Mouse (Mus musculus) heart, embryonic 15.5 days (tissue): ENCODE measurements around the gene Olfr117. TPM values are rescaled to one million over a fixed set of nuclear protein-coding genes. Genes with fewer than 3 reads are reported as not detected.
"Not testable (repeated sequence)": the region's sequence is repeated elsewhere in the genome, so short reads cannot be mapped to it uniquely, and the experiment has no call there.

ENCODE experiments used
- ATAC-seq: fragments of 200-750 bp; cut with Nextera tagmentation; replicated peaks from 2 replicates; pipeline ENCODE4 v1.8.0; 2017; ENCODE audit warnings: low read depth, moderate TSS enrichment; ENCODE audit not compliant: insufficient number of reproducible peaks, insufficient read depth, low FRiP score
- H3K27ac ChIP-seq: fragments of 300-500 bp; sonication (generic); 2 replicates; pipeline ENCODE4 v1.5.1; 2015; ENCODE audit warnings: mild to moderate bottlenecking, inconsistent platforms
- H3K27me3 ChIP-seq: fragments of 300-500 bp; sonication (generic); 2 replicates; pipeline ENCODE4 v1.6.1; 2015; ENCODE audit warnings: inconsistent platforms
- H3K36me3 ChIP-seq: fragments of 300-500 bp; sonication (generic); 2 replicates; pipeline ENCODE4 v1.6.1; 2015; ENCODE audit warnings: mild to moderate bottlenecking, inconsistent platforms
- H3K4me1 ChIP-seq: fragments of 300-500 bp; sonication (generic); replicated peaks from 2 replicates; pipeline ENCODE4 v1.6.1; 2015; ENCODE audit warnings: inconsistent platforms
- H3K4me2 ChIP-seq: fragments of 300-500 bp; sonication (generic); 2 replicates; pipeline ENCODE4 v1.6.1; 2015; ENCODE audit warnings: inconsistent platforms, mild to moderate bottlenecking, moderate library complexity
- H3K4me3 ChIP-seq: fragments of 300-500 bp; sonication (generic); 2 replicates; pipeline ENCODE4 v1.5.1; 2015; ENCODE audit warnings: mild to moderate bottlenecking, inconsistent platforms
- H3K9ac ChIP-seq: fragments of 300-500 bp; sonication (generic); 2 replicates; pipeline ENCODE4 v1.6.1; 2015; ENCODE audit warnings: mild to moderate bottlenecking, inconsistent platforms
- H3K9me3 ChIP-seq: fragments of 300-500 bp; sonication (generic); replicated peaks from 2 replicates; pipeline ENCODE4 v1.6.1; 2016; ENCODE audit warnings: inconsistent platforms
- WGBS: fragments of 180-500 bp; shearing (Covaris S2); methylation state at CpG from one replicate; pipeline ENCODE4 v1.1.7; 2015; ENCODE audit warnings: mixed read lengths; 5-methylcytosine and 5-hydroxymethylcytosine counted together
- polyA plus RNA-seq: library from polyadenylated mRNA; unstranded; fragments of >200 nt; fragmentation: Nextera tagmentation; extraction: Ambion mirVana; gene quantifications from 2 replicates; pipeline ENCODE4 v1.2.1, GENCODE M21; 2015

The Olfr117 gene
- polyA plus RNA-seq, result not detected in 2 replicates

DNA sequence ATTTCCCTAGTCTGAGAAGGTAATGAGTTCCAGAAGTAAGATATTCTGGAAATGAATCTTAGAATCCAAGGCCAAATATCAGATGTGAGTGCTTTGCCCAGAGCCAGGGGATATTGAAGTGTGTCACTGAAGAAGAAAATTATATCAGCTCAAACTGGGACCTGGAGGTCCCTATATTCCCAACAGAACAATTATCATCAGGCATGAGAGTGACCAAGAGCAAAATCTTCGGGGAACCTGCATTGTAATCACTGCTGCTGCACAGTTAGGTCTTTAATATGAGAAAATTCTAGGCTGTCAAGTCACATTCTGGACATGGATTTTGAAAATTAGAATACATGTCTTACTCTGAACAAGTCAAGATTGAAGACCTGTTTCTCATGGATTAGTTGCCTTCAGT, at the start of gene Olfr117:
Gene Olfr117 (minus strand): TSS at position 101 of the 400 bp plus-strand sequence.
- Histone ChIP-seq H3K4me3 (no peak within 1 kb of the TSS), H3K4me2 (no peak within 1 kb of the TSS), H3K36me3 (no peaks in the 10 kb centered on the region), H3K4me1 (no peaks in the 10 kb centered on the region), H3K27ac (no peak within 1 kb of the TSS), H3K9ac (no peak within 1 kb of the TSS), H3K27me3 (no peaks in the 10 kb centered on the region), H3K9me3 (no peaks in the 10 kb centered on the region)
- 60% methylated on average over 1 of the region's 1 CpGs for WGBS
- no peak for ATAC-seq

DNA sequence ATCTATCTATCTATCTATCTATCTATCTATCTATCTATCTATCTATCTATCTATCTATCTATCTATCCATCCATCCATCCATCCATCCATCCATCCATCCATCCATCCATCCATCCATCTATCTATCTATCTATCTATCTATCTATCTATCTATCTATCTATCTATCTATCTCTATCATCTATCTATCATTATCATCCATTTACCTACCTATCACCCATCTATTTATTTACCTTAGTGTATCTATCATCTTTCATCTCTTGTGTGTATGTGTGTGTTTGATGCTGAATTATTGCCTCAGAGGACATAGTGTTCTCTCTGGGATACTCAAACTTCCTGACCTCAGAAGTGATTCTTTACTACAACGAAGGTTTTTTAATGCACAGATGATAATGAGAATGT, 32.7 kb upstream of the Olfr117 start, which contains the start of gene Olfr119:
Gene Olfr119 (plus strand): TSS at position 301 of the 400 bp plus-strand sequence.
- not testable (repeated sequence) for H3K27ac ChIP-seq, H3K36me3 ChIP-seq, H3K9me3 ChIP-seq, H3K27me3 ChIP-seq, H3K4me1 ChIP-seq, H3K4me2 ChIP-seq, H3K9ac ChIP-seq, ATAC-seq, H3K4me3 ChIP-seq
- WGBS, result 53% methylated on average over 1 of the region's 1 CpGs

DNA sequence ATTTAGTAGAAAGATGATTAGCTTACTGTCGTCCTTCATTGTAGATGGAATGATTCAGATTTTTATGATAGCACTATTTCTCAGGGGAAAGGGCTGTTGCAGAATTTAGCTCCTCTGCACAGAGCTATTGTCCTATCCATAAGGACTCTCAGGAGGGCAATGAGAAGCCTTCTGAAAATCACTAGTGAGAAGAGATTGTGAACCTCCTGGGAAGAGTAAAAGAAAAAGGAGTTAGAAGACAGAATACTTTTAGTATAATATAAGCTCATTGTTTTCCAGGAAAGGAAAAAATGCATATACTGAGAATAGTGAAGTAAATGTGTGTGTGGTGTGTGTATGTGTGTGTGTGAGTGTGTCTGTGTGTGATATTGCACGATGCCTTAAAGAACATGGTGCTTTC, 3.1 kb upstream of the Olfr117 start, which contains the start of gene Olfr118:
Gene Olfr118 (plus strand): TSS at position 301 of the 400 bp plus-strand sequence.
- Histone ChIP-seq H3K4me3 (no peak within 1 kb of the TSS), H3K9ac (no peak within 1 kb of the TSS), H3K27ac (no peak within 1 kb of the TSS), H3K4me2 (no peak within 1 kb of the TSS), H3K36me3 (no peaks in the 10 kb centered on the region), H3K27me3 (no peaks in the 10 kb centered on the region), H3K9me3 (no peaks in the 10 kb centered on the region), H3K4me1 (no peaks in the 10 kb centered on the region)
- no peak for ATAC-seq
- 50% methylated on average over 2 of the region's 2 CpGs for WGBS

DNA sequence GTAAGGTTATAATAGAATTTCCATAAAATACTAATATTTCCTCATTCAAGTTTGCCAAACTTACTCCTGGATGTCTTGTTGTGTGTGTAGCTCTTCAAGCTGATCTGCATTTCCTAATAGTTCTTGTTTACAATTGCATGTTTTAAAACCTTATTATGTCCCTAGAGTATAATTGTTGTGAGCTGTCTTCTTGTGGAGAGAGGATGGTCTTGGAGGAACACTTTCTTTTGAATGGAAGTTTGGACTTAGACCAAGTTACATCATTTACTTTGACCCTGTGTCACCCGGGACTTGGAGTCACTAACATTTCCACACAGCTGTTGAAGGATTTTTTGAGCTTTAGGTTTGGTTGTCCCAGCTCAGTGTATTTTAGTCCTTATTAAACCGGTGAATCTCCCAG, 36.6 kb downstream of the Olfr117 start, which contains the start of the genes Olfr115 and Olfr116:
Gene Olfr115 (minus strand): TSS at position 101 of the 400 bp plus-strand sequence.
Gene Olfr116 (minus strand): TSS at position 191 of the 400 bp plus-strand sequence.
- H3K4me3 ChIP-seq, result no peak within 1 kb of the TSS
- ATAC-seq, result no peak
- no peaks in the 10 kb centered on the region; the same call in 1 of the 2 replicates for H3K9me3 ChIP-seq
- H3K4me1 ChIP-seq, result no peaks in the 10 kb centered on the region
- H3K9ac ChIP-seq, result no peak within 1 kb of the TSS
- H3K27me3 ChIP-seq, result no peaks in the 10 kb centered on the region
- H3K4me2 ChIP-seq, result no peak within 1 kb of the TSS
- no peak within 1 kb of the TSS for H3K27ac ChIP-seq
- no peaks in the 10 kb centered on the region for H3K36me3 ChIP-seq
- 77% methylated on average over 2 of the region's 2 CpGs for WGBS

Other genes with a start within 250 kb of the Olfr117 start
- not detected in 2 replicates for gene Olfr108, start 218.3 kb downstream of the Olfr117 start, polyA plus RNA-seq
- gene Olfr109, start 204.9 kb downstream of the Olfr117 start, polyA plus RNA-seq, result not detected in 2 replicates
- gene H2-M2, start 180.2 kb downstream of the Olfr117 start, polyA plus RNA-seq, result 0.24 TPM in 1 of 2 replicates, not detected in the other
- not detected in 2 replicates for gene Olfr110, start 171.3 kb downstream of the Olfr117 start, polyA plus RNA-seq
- gene Olfr111, start 155.8 kb downstream of the Olfr117 start, polyA plus RNA-seq, result not detected in 2 replicates
- not detected in 2 replicates for gene Olfr112, start 94.3 kb downstream of the Olfr117 start, polyA plus RNA-seq
- gene Olfr113, start 86.1 kb downstream of the Olfr117 start, polyA plus RNA-seq, result not detected in 2 replicates
- not detected in 2 replicates for gene Olfr114, start 71.0 kb downstream of the Olfr117 start, polyA plus RNA-seq
- not detected in 2 replicates for gene Olfr115, start 36.7 kb downstream of the Olfr117 start, polyA plus RNA-seq
- not detected in 2 replicates for gene Olfr116, start 36.6 kb downstream of the Olfr117 start, polyA plus RNA-seq
- gene Olfr118, start 3.2 kb upstream of the Olfr117 start, polyA plus RNA-seq, result not detected in 2 replicates
- not detected in 2 replicates for gene Olfr119, start 32.8 kb upstream of the Olfr117 start, polyA plus RNA-seq
- not detected in 2 replicates for gene Olfr120, start 58.0 kb upstream of the Olfr117 start, polyA plus RNA-seq
- not detected in 2 replicates for gene Olfr121, start 85.1 kb upstream of the Olfr117 start, polyA plus RNA-seq
- gene Olfr122, start 104.8 kb upstream of the Olfr117 start, polyA plus RNA-seq, result not detected in 2 replicates
- gene Olfr123, start 129.7 kb upstream of the Olfr117 start, polyA plus RNA-seq, result not detected in 2 replicates
- gene Olfr124, start 136.1 kb upstream of the Olfr117 start, polyA plus RNA-seq, result not detected in 2 replicates
- gene Olfr125, start 169.2 kb upstream of the Olfr117 start, polyA plus RNA-seq, result not detected in 2 replicates
- gene Olfr126, start 183.7 kb upstream of the Olfr117 start, polyA plus RNA-seq, result not detected in 2 replicates
- not detected in 2 replicates for gene Olfr127, start 236.7 kb upstream of the Olfr117 start, polyA plus RNA-seq